Mouse (Mus musculus): ENCODE measurements at regions not wholly inside any gene's neighbourhood (a gene's known extent, or its start where the extent isn't known, plus 50 kb on each side); places are given as distances from the start of the nearest gene placed in this dataset.

GRCm38 (mm10) chr12:6087627-6088350 is 712.3 kb upstream of the Klhl29 start:
- H3K9ac ChIP-seq (ENCODE audit: low read length), result no peak overlapping the region
- no peak overlapping the region for H3K27ac ChIP-seq (ENCODE audit: low read depth, low read length)
- DNase-seq (ENCODE audit: low spot score) (peak; percentile 30), ATAC-seq (ENCODE audit: insufficient read depth, low FRiP score, low TSS enrichment) (peak; percentile 38; the same call in 1 of the 2 replicates)
- no peaks in the 10 kb centered on the region for H3K9me3 ChIP-seq (ENCODE audit: control insufficient read depth, low read length)
- H3K27me3 ChIP-seq (ENCODE audit: control insufficient read depth, insufficient read depth, low read length), result no peaks in the 10 kb centered on the region
- no peaks in the 10 kb centered on the region; the same call in 1 of the 2 replicates for H3K4me1 ChIP-seq (ENCODE audit: control insufficient read depth, insufficient read depth, low read length)
- 46% methylated on average over 3 of the region's 3 CpGs for WGBS
- H3K4me2 ChIP-seq (ENCODE audit: low read depth), result no peak overlapping the region
- no peaks in the 10 kb centered on the region for H3K36me3 ChIP-seq (ENCODE audit: control insufficient read depth, insufficient read depth, low read length)
- no peak overlapping the region for H3K4me3 ChIP-seq (ENCODE audit: low read depth, low read length)

- Histone ChIP-seq H3K27ac (ENCODE audit: low read depth, low read length) (no peak overlapping the region), H3K4me2 (ENCODE audit: low read depth) (no peak overlapping the region), H3K4me1 (ENCODE audit: control insufficient read depth, insufficient read depth, low read length) (no peaks in the 10 kb centered on the region; the same call in 1 of the 2 replicates), H3K27me3 (ENCODE audit: control insufficient read depth, insufficient read depth, low read length) (no peaks in the 10 kb centered on the region), H3K9me3 (ENCODE audit: control insufficient read depth, low read length) (no peaks in the 10 kb centered on the region), H3K36me3 (ENCODE audit: control insufficient read depth, insufficient read depth, low read length) (no peaks in the 10 kb centered on the region), H3K9ac (ENCODE audit: low read length) (no peak overlapping the region), H3K4me3 (ENCODE audit: low read depth, low read length) (no peak overlapping the region)
- peak; percentile 17 for DNase-seq (ENCODE audit: low spot score)
- ATAC-seq (ENCODE audit: insufficient read depth, low FRiP score, low TSS enrichment), result no peak
- 40% methylated on average over 2 of the region's 2 CpGs for WGBS
Measured at GRCm38 (mm10) chr12:6087071-6087470, 711.6 kb upstream of the Klhl29 start.

GRCm38 (mm10) chr12:6046866-6047689 is 671.6 kb upstream of the Klhl29 start:
- DNase-seq (ENCODE audit: low spot score), result peak; percentile 21
- no peaks in the 10 kb centered on the region for H3K4me1 ChIP-seq (ENCODE audit: control insufficient read depth, insufficient read depth, low read length)
- no peaks in the 10 kb centered on the region for H3K9me3 ChIP-seq (ENCODE audit: control insufficient read depth, low read length)
- no peak overlapping the region for H3K4me2 ChIP-seq (ENCODE audit: low read depth)
- H3K4me3 ChIP-seq (ENCODE audit: low read depth, low read length), result no peak overlapping the region
- peak; percentile 55; the same call in 1 of the 2 replicates for ATAC-seq (ENCODE audit: insufficient read depth, low FRiP score, low TSS enrichment)
- no peaks in the 10 kb centered on the region for H3K27me3 ChIP-seq (ENCODE audit: control insufficient read depth, insufficient read depth, low read length)
- 52% methylated on average over 9 of the region's 9 CpGs for WGBS
- H3K27ac ChIP-seq (ENCODE audit: low read depth, low read length), result no peak overlapping the region
- H3K9ac ChIP-seq (ENCODE audit: low read length), result no peak overlapping the region
- no peaks in the 10 kb centered on the region for H3K36me3 ChIP-seq (ENCODE audit: control insufficient read depth, insufficient read depth, low read length)

- H3K4me2 ChIP-seq (ENCODE audit: low read depth), result no peak overlapping the region
- no peak overlapping the region for H3K4me3 ChIP-seq (ENCODE audit: low read depth, low read length)
- ATAC-seq (ENCODE audit: insufficient read depth, low FRiP score, low TSS enrichment), result no peak
- no peaks in the 10 kb centered on the region for H3K9me3 ChIP-seq (ENCODE audit: control insufficient read depth, low read length)
- H3K9ac ChIP-seq (ENCODE audit: low read length), result no peak overlapping the region
- WGBS, result 79% methylated on average over 2 of the region's 2 CpGs
- DNase-seq (ENCODE audit: low spot score), result no peak
- no peaks in the 10 kb centered on the region for H3K4me1 ChIP-seq (ENCODE audit: control insufficient read depth, insufficient read depth, low read length)
- no peaks in the 10 kb centered on the region for H3K27me3 ChIP-seq (ENCODE audit: control insufficient read depth, insufficient read depth, low read length)
- no peak overlapping the region for H3K27ac ChIP-seq (ENCODE audit: low read depth, low read length)
- no peaks in the 10 kb centered on the region for H3K36me3 ChIP-seq (ENCODE audit: control insufficient read depth, insufficient read depth, low read length)
Measured at GRCm38 (mm10) chr12:6046110-6046509, 670.6 kb upstream of the Klhl29 start.

- Histone ChIP-seq H3K27me3 (ENCODE audit: control insufficient read depth, insufficient read depth, low read length) (no peaks in the 10 kb centered on the region), H3K4me2 (ENCODE audit: low read depth) (no peak overlapping the region), H3K27ac (ENCODE audit: low read depth, low read length) (no peak overlapping the region), H3K4me1 (ENCODE audit: control insufficient read depth, insufficient read depth, low read length) (no peaks in the 10 kb centered on the region), H3K9me3 (ENCODE audit: control insufficient read depth, low read length) (no peaks in the 10 kb centered on the region), H3K9ac (ENCODE audit: low read length) (no peak overlapping the region), H3K36me3 (ENCODE audit: control insufficient read depth, insufficient read depth, low read length) (no peaks in the 10 kb centered on the region), H3K4me3 (ENCODE audit: low read depth, low read length) (no peak overlapping the region)
- DNase-seq (ENCODE audit: low spot score), result peak; percentile 14
- no peak for ATAC-seq (ENCODE audit: insufficient read depth, low FRiP score, low TSS enrichment)
- WGBS, result 46% methylated on average over 1 of the region's 1 CpGs
Measured at GRCm38 (mm10) chr12:6042326-6042725, 666.8 kb upstream of the Klhl29 start.

GRCm38 (mm10) chr12:6024111-6024510 is 648.6 kb upstream of the Klhl29 start:
- Histone ChIP-seq H3K27ac (ENCODE audit: low read depth, low read length) (no peak overlapping the region), H3K36me3 (ENCODE audit: control insufficient read depth, insufficient read depth, low read length) (no peaks in the 10 kb centered on the region), H3K4me2 (ENCODE audit: low read depth) (no peak overlapping the region), H3K4me1 (ENCODE audit: control insufficient read depth, insufficient read depth, low read length) (no peaks in the 10 kb centered on the region), H3K4me3 (ENCODE audit: low read depth, low read length) (no peak overlapping the region), H3K9ac (ENCODE audit: low read length) (no peak overlapping the region), H3K27me3 (ENCODE audit: control insufficient read depth, insufficient read depth, low read length) (no peaks in the 10 kb centered on the region), H3K9me3 (ENCODE audit: control insufficient read depth, low read length) (no peaks in the 10 kb centered on the region)
- 81% methylated on average over 3 of the region's 3 CpGs for WGBS
- ATAC-seq (ENCODE audit: insufficient read depth, low FRiP score, low TSS enrichment) (no peak), DNase-seq (ENCODE audit: low spot score) (no peak)

- H3K36me3 ChIP-seq (ENCODE audit: control insufficient read depth, insufficient read depth, low read length), result no peaks in the 10 kb centered on the region
- H3K4me2 ChIP-seq (ENCODE audit: low read depth), result no peak overlapping the region
- no peaks in the 10 kb centered on the region for H3K27me3 ChIP-seq (ENCODE audit: control insufficient read depth, insufficient read depth, low read length)
- 76% methylated on average over 2 of the region's 2 CpGs for WGBS
- H3K4me1 ChIP-seq (ENCODE audit: control insufficient read depth, insufficient read depth, low read length), result no peaks in the 10 kb centered on the region
- no peaks in the 10 kb centered on the region for H3K9me3 ChIP-seq (ENCODE audit: control insufficient read depth, low read length)
- no peak overlapping the region for H3K4me3 ChIP-seq (ENCODE audit: low read depth, low read length)
- no peak overlapping the region for H3K9ac ChIP-seq (ENCODE audit: low read length)
- DNase-seq (ENCODE audit: low spot score), result no peak
- ATAC-seq (ENCODE audit: insufficient read depth, low FRiP score, low TSS enrichment), result no peak
- H3K27ac ChIP-seq (ENCODE audit: low read depth, low read length), result no peak overlapping the region
Measured at GRCm38 (mm10) chr12:6022490-6022889, 647.0 kb upstream of the Klhl29 start.

- ATAC-seq (ENCODE audit: insufficient read depth, low FRiP score, low TSS enrichment), result no peak
- no peaks in the 10 kb centered on the region for H3K4me1 ChIP-seq (ENCODE audit: control insufficient read depth, insufficient read depth, low read length)
- H3K36me3 ChIP-seq (ENCODE audit: control insufficient read depth, insufficient read depth, low read length), result no peaks in the 10 kb centered on the region
- no peak overlapping the region for H3K9ac ChIP-seq (ENCODE audit: low read length)
- no peak for DNase-seq (ENCODE audit: low spot score)
- no peaks in the 10 kb centered on the region for H3K27me3 ChIP-seq (ENCODE audit: control insufficient read depth, insufficient read depth, low read length)
- H3K4me2 ChIP-seq (ENCODE audit: low read depth), result no peak overlapping the region
- no peak overlapping the region for H3K4me3 ChIP-seq (ENCODE audit: low read depth, low read length)
- H3K27ac ChIP-seq (ENCODE audit: low read depth, low read length), result no peak overlapping the region
- WGBS, result 77% methylated on average over 3 of the region's 3 CpGs
- H3K9me3 ChIP-seq (ENCODE audit: control insufficient read depth, low read length), result no peaks in the 10 kb centered on the region
Measured at GRCm38 (mm10) chr12:6000961-6001360, 625.5 kb upstream of the Klhl29 start.

GRCm38 (mm10) chr12:5997366-5997765 is 621.9 kb upstream of the Klhl29 start:
- H3K36me3 ChIP-seq (ENCODE audit: control insufficient read depth, insufficient read depth, low read length), result no peaks in the 10 kb centered on the region
- H3K27me3 ChIP-seq (ENCODE audit: control insufficient read depth, insufficient read depth, low read length), result no peaks in the 10 kb centered on the region
- no peaks in the 10 kb centered on the region for H3K4me1 ChIP-seq (ENCODE audit: control insufficient read depth, insufficient read depth, low read length)
- H3K9ac ChIP-seq (ENCODE audit: low read length), result no peak overlapping the region
- DNase-seq (ENCODE audit: low spot score), result no peak
- no peak overlapping the region for H3K4me3 ChIP-seq (ENCODE audit: low read depth, low read length)
- H3K9me3 ChIP-seq (ENCODE audit: control insufficient read depth, low read length), result no peaks in the 10 kb centered on the region
- WGBS, result 80% methylated on average over 5 of the region's 5 CpGs
- no peak overlapping the region for H3K4me2 ChIP-seq (ENCODE audit: low read depth)
- ATAC-seq (ENCODE audit: insufficient read depth, low FRiP score, low TSS enrichment), result no peak
- no peak overlapping the region for H3K27ac ChIP-seq (ENCODE audit: low read depth, low read length)

Measured in neural tube, embryonic 11.5 days (tissue).